Mouse (Mus musculus) megakaryocyte, embryonic 14.5 days (primary cell): Measurements from ENCODE around the gene Spc24. TPM values are rescaled to one million over a fixed set of nuclear protein-coding genes. Genes with fewer than 3 reads are reported as not detected.

Source experiments
- H3K27me3 ChIP-seq: replicated peaks from 2 replicates; pipeline ENCODE3; 2012; ENCODE audit warnings: inconsistent platforms
- H3K36me3 ChIP-seq: replicated peaks from 2 replicates; pipeline ENCODE3; 2012; ENCODE audit warnings: low read length, inconsistent platforms, mixed read lengths
- H3K4me1 ChIP-seq: 2 replicates; pipeline ENCODE4 v1.6.1; 2012; ENCODE audit warnings: inconsistent platforms
- H3K4me3 ChIP-seq: replicated peaks from 2 replicates; pipeline ENCODE3; 2012; ENCODE audit warnings: moderate library complexity, mild to moderate bottlenecking, inconsistent platforms
- H3K9me3 ChIP-seq: 2 replicates; pipeline ENCODE4 v1.6.1; 2012; ENCODE audit warnings: inconsistent platforms
- FLI1 ChIP-seq: IDR thresholded peaks from 2 replicates; pipeline ENCODE4 v1.6.1; 2012; ENCODE audit warnings: low read length, inconsistent platforms, mixed read lengths
- GATA1 ChIP-seq: IDR thresholded peaks from 3 replicates; pipeline ENCODE4 v1.6.1; 2012; ENCODE audit warnings: mixed read lengths, low read length, inconsistent platforms, borderline replicate concordance
- polyA plus RNA-seq: library from polyadenylated mRNA; stranded (reverse); fragments of >175 nt; gene quantifications from 2 replicates; pipeline ENCODE4 v1.2.3, GENCODE M21; 2012; ENCODE audit warnings: low replicate concordance; ENCODE audit not compliant: insufficient read depth

The Spc24 gene
- polyA plus RNA-seq, 1 experiment: 58.4 TPM

DNA sequence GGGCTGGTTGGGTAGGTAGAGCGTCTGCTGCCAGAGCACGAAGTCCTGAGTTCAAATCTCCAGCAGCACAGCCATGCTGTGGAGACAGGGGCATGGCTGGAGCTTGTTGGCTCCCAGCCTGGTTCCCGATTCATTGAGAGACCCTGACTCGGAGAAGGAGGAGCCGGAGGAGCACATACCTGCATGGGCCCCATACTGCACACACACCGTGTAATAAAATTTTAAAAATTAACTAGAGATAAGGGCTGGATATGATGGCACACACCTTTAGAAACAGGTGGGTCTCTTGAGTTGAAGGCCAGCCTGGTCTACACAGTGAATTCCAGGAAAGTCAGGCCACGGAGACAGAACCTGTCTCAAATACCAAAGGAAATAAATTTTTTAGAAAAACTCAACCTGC lies 26.1 kb downstream of the Spc24 start:
- Histone ChIP-seq H3K4me1 (peaks cover 44% of the 10 kb centered on the region), H3K36me3 (peaks cover 97% of the 10 kb centered on the region)

DNA sequence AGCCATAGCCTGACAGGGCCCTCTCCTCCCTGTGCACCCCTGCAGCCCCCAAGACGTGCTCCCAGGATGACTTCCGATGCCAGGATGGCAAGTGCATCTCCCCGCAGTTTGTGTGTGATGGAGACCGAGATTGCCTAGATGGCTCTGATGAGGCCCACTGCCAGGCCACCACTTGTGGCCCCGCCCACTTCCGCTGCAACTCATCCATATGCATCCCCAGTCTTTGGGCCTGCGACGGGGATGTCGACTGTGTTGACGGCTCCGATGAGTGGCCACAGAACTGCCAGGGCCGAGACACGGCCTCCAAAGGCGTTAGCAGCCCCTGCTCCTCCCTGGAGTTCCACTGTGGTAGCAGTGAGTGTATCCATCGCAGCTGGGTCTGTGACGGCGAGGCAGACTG lies 26.7 kb downstream of the Spc24 start:
- Histone ChIP-seq H3K4me3 (peak overlapping the region; percentile 23), H3K27me3 (no peaks in the 10 kb centered on the region), H3K9me3 (no peaks in the 10 kb centered on the region), H3K4me1 (peaks cover 45% of the 10 kb centered on the region), H3K36me3 (peaks cover 97% of the 10 kb centered on the region)
- TF ChIP-seq FLI1 (no peak), GATA1 (no peak)

More for the DNA sequence above, 26.1 kb downstream of the Spc24 start:
- TF ChIP-seq GATA1: no peak
- TF ChIP-seq FLI1: no peak
- H3K9me3 ChIP-seq: no peaks in the 10 kb centered on the region
- H3K4me3 ChIP-seq: no peak overlapping the region
- no peaks in the 10 kb centered on the region for H3K27me3 ChIP-seq

DNA sequence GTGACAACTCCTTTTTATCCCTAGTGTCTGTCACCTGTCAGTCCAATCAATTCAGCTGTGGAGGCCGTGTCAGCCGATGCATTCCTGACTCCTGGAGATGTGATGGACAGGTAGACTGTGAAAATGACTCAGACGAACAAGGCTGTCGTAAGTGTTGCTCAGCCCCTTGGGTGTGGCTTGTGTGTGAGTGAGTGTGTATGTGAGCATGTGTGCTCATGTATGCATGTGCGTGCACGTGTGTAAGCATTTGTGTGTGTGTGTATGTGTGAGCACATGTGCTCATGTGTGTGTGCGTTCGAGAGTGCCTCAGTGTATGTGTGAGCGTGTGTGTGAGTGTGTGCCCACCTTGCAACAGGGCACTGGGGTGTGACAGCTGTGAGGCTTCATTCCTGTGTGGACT lies 27.8 kb downstream of the Spc24 start:
- no peak for TF ChIP-seq GATA1
- no peak for TF ChIP-seq FLI1
- H3K36me3 ChIP-seq: peaks cover 97% of the 10 kb centered on the region

DNA sequence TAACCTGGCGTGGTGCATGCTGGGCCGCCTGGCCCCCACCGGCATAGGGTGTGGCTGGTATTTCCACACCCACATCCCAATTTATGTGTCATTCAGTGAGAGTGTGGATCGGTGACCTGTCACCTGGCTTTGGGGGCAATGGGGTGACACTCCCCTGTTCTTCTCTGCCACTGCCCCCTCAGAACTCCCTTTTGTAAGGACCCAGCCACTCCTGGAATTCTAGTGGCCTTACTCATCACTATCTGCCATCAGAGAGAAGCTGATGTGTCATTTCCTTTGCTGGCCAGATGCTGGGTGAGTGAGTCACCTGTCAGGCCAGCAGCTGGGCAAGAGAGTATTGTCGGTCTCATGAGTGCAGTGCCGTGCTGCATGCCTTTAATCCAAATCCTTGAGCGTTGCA lies 30.8 kb downstream of the Spc24 start:
- no peaks in the 10 kb centered on the region for H3K27me3 ChIP-seq
- H3K4me3 ChIP-seq: peak overlapping the region; percentile 68
- TF ChIP-seq FLI1 (no peak), GATA1 (no peak)
- peaks cover 91% of the 10 kb centered on the region for H3K36me3 ChIP-seq
- H3K9me3 ChIP-seq: no peaks in the 10 kb centered on the region
- H3K4me1 ChIP-seq: peaks cover 76% of the 10 kb centered on the region

More for the DNA sequence above, 27.8 kb downstream of the Spc24 start:
- peak overlapping the region; percentile 40 for H3K4me3 ChIP-seq
- no peaks in the 10 kb centered on the region for H3K9me3 ChIP-seq
- H3K27me3 ChIP-seq: no peaks in the 10 kb centered on the region
- peaks cover 52% of the 10 kb centered on the region for H3K4me1 ChIP-seq

DNA sequence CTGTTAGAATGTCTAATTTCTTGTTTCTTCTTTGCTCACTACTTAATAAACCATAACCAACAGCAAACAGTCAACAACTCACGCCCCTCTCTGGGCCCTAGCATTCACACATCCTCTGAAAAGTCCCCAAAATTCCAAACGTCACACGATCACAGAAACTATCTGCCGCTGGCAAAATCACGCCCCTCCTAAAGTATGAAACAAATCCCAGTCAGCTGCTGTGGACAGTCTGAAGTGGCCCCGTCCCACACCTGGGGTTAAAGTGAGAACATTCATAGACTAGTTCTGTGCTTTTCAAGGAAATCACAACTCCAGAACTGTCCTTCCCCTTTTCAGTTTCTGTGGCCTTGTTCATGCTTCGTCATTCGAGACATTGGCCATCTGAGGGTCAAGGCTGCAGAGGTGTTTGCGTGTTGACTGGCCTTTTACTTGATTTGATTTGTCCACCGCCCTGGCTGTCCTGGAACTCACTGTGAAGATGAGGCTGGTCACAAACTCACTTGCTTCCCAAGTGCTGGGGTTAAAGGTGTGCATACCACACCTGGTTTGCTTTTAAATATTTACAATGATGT lies 31.8 kb downstream of the Spc24 start:
- Histone ChIP-seq H3K27me3 (no peaks in the 10 kb centered on the region), H3K36me3 (peaks cover 82% of the 10 kb centered on the region), H3K9me3 (no peaks in the 10 kb centered on the region), H3K4me3 (peak overlapping the region; percentile 51), H3K4me1 (peaks cover 74% of the 10 kb centered on the region)
- TF ChIP-seq FLI1 (no peak), GATA1 (no peak)

DNA sequence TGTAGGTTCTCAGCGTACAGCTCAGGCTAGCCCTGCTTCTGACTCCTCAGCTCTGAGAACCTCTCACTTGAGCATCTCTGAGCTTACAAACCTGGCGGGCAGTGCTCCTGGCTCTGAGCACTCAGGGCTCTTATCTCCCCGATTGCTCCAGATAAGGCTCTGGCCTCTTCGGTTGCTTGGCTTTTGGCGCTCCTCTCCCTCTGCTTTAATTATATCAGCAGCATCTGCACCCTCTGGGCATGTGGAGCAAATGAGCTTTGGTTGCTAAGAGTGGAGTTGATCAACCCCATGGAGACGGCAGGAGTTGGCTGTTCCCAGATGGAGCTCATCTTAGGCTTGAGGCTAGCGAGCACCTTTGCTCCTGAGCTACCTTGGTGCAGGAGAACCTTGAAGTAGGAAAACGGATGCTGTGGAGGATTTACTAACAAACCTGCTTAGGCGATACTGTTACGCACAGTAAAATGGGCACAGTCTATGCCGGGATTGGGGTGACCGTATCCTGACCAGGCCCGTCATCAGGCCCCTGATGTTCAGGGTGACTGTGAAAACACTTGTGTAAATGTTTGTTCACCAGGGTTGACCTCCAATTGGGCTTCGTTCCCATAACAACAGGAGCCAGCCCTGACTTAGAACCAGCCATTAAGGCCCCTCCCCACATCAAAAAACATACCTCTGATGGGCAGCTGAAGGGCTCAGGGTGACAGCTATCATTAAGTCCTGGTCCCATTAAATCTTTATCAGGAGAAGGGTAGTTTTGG lies 33.7 kb downstream of the Spc24 start:
- TF ChIP-seq FLI1 (no peak), GATA1 (no peak)
- Histone ChIP-seq H3K27me3 (no peaks in the 10 kb centered on the region), H3K4me1 (peaks cover 82% of the 10 kb centered on the region), H3K9me3 (no peaks in the 10 kb centered on the region), H3K4me3 (peak overlapping the region; percentile 82), H3K36me3 (peaks cover 62% of the 10 kb centered on the region)

DNA sequence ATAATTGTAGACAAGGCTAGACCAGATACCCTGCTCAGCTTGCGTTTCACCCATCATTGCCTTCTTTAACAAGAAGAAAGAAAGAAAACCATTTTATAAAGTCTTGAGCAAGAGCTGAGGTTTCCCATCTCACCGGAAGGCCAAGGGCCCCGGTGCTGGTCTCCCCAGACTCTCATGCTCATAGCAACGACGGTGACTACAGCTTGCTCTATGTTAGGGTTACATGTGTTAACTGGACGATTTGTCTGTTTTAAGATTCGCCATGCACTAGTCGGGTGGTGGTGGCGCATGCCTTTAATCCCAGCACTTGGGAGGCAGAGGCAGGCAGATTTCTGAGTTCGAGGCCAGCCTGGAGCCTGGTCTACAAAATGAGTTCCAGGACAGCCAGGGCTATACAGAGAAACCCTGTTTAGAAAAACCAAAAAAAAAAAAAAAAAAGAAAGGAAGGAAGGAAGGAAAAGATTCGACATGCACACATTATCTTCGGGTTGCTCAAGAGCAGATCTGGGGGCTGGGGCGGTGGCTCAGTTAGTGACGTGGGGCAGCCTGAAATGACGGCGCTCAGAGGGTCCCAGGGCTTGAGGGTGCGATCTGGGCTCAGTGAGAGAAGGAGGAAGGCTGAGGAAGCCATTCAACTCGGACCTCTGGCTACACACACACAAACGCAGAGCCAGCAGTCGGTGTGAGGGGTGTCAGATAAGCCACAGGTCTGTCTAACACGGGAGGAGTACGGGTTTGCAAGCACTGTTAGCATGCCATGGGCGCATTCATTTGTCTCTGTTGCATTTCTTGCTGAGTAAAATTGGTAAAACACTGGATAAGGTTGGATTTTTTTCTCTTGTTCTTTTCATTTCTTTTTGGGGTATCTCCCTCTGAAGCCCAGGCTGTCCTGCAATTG lies 34.6 kb downstream of the Spc24 start:
- Histone ChIP-seq H3K4me1 (peaks cover 84% of the 10 kb centered on the region), H3K27me3 (no peaks in the 10 kb centered on the region), H3K4me3 (peak overlapping the region; percentile 93), H3K9me3 (no peaks in the 10 kb centered on the region), H3K36me3 (peaks cover 58% of the 10 kb centered on the region)
- TF ChIP-seq FLI1: no peak
- TF ChIP-seq GATA1: no peak

DNA sequence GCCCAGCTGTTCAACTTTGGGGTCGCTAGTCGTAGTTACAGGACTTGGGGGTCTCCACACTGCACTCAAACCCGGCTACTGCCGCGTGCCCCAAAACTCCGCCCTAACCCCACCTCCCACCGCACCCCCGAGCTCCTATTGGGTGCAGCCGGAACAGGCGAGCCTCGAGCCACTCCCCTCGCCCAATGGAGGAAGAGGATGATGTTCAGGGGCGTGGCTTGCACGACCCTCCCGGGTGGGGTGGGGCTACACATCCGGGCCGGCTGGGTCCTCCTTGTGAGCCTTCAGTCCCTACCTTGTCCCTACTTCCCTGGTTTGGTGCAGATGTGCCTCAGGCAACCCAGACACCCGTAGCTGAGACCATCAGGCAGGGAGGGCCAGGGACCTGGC lies 36.0 kb downstream of the Spc24 start:
- Histone ChIP-seq H3K9me3 (no peaks in the 10 kb centered on the region), H3K4me3 (peak overlapping the region; percentile 93), H3K36me3 (peaks cover 47% of the 10 kb centered on the region), H3K4me1 (peaks cover 86% of the 10 kb centered on the region), H3K27me3 (no peaks in the 10 kb centered on the region)
- TF ChIP-seq FLI1 (no peak), GATA1 (no peak)

DNA sequence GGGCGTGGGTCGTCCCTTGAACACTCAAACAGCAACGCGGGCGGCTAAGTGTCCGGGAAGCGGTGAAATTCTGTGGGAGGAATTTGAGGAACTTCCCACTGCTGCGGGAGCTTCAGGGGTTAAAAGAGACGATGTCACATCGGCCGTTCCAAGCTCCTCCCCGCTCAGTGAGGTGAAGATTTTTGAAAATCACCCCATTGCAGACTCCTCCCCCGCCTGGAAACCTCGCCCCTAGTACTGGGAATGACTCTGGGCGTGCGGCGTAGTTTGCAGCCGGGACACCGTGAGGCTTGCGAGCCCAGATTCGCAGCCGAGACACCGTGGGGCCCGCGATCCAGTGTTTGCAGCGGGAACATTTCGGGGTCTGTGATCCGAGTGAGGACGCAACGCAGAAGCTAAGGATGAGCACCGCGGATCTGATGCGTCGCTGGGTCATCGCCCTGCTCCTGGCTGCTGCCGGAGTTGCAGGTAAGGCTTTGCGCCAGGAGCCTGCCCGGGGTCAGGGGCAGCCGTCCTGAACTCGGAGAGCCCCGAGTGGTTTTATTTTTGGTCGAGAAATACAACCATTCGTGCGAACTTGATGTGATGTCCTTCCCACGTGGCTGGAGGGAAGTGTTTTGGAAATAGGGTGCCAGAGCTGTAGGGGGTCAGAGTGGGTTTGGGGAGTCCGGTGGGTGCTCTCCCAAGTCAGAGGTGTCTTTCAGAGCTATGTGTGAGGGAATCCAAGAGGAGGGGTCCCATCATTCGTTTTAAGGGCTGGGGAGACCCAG lies 36.5 kb downstream of the Spc24 start, which contains the start of gene Ldlr:
Ldlr (plus strand) TSS at position 107 of the 770 bp plus-strand sequence.
- peaks cover 41% of the 10 kb centered on the region for H3K36me3 ChIP-seq
- no peaks in the 10 kb centered on the region for H3K27me3 ChIP-seq
- TF ChIP-seq FLI1 (no peak), GATA1 (no peak)
- peaks cover 86% of the 10 kb centered on the region for H3K4me1 ChIP-seq
- peak within 1 kb of the TSS; percentile 93 for H3K4me3 ChIP-seq
- no peaks in the 10 kb centered on the region for H3K9me3 ChIP-seq
